Mouse (Mus musculus) liver, embryonic 13.5 days (tissue): ENCODE measurements around the gene Rdh5. TPM values are rescaled to one million over a fixed set of nuclear protein-coding genes. Genes with fewer than 3 reads are reported as not detected.

Experiments used
- ATAC-seq: fragments of 200-750 bp; cut with Nextera tagmentation; 2 replicates; pipeline ENCODE4 v1.8.0; 2017; ENCODE audit warnings: low read depth, mild to moderate bottlenecking, moderate number of reproducible peaks, moderate library complexity
- DNase-seq: peaks from one replicate; pipeline ENCODE4 v3.0.0; 2022
- H3K27ac ChIP-seq: fragments of 300-500 bp; sonication (generic); 2 replicates; pipeline ENCODE4 v1.5.1; 2015; ENCODE audit warnings: moderate library complexity, mild to moderate bottlenecking, inconsistent platforms
- H3K27me3 ChIP-seq: fragments of 300-500 bp; sonication (generic); 2 replicates; pipeline ENCODE4 v1.6.1; 2015; ENCODE audit warnings: mild to moderate bottlenecking, inconsistent platforms
- H3K36me3 ChIP-seq: fragments of 300-500 bp; sonication (generic); 2 replicates; pipeline ENCODE4 v1.6.1; 2015; ENCODE audit warnings: mild to moderate bottlenecking, inconsistent platforms
- H3K4me1 ChIP-seq: fragments of 300-500 bp; sonication (generic); replicated peaks from 2 replicates; pipeline ENCODE4 v1.6.1; 2015; ENCODE audit warnings: inconsistent platforms
- H3K4me2 ChIP-seq: fragments of 300-500 bp; sonication (generic); 2 replicates; pipeline ENCODE4 v1.6.1; 2015; ENCODE audit warnings: inconsistent platforms, mild to moderate bottlenecking, moderate library complexity
- H3K4me3 ChIP-seq: fragments of 300-500 bp; sonication (generic); replicated peaks from 2 replicates; pipeline ENCODE4 v1.5.1; 2015; ENCODE audit warnings: mild to moderate bottlenecking, inconsistent platforms
- H3K9ac ChIP-seq: fragments of 300-500 bp; sonication (generic); 2 replicates; pipeline ENCODE4 v1.6.1; 2015; ENCODE audit warnings: mild to moderate bottlenecking, inconsistent platforms
- H3K9me3 ChIP-seq: fragments of 300-500 bp; sonication (generic); replicated peaks from 2 replicates; pipeline ENCODE4 v1.6.1; 2016; ENCODE audit warnings: inconsistent platforms
- WGBS: fragments of 180-500 bp; shearing (Covaris S2); methylation state at CpG from one replicate; pipeline ENCODE4 v1.1.7; 2015; ENCODE audit not compliant: insufficient replicate concordance; 5-methylcytosine and 5-hydroxymethylcytosine counted together
- polyA plus RNA-seq: library from polyadenylated mRNA; unstranded; fragments of >200 nt; fragmentation: Nextera tagmentation; extraction: Ambion mirVana; gene quantifications from 2 replicates; pipeline ENCODE4 v1.2.1, GENCODE M21; 2015

Gene Rdh5
- polyA plus RNA-seq, 1 experiment from 2014 or later: 10.6 TPM

DNA sequence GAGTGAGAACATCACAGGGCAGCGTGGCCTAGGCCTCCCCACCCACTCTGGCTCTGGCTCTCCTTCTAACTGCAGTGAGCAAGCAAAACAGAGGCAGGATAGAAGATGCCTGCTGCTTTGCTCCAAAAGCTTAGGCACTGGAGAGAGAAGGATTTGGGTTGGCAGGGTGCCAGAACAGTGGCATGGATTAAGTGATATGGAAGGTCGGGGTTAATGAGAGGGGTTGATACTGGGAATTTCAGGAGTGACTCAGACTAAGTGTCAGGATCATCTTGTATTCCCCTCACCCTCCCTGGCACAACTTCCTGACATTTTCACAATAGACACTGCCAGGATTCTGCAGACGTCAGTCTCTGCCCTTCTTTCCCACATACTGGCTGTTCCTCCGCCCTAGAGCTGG lies 5.7 kb upstream of the Rdh5 start:
- Histone ChIP-seq H3K9me3 (no peaks in the 10 kb centered on the region), H3K4me2 (no peak overlapping the region), H3K4me1 (peaks cover 11% of the 10 kb centered on the region), H3K27ac (no peak overlapping the region), H3K27me3 (peaks cover 60% of the 10 kb centered on the region), H3K9ac (no peak overlapping the region), H3K4me3 (no peak overlapping the region), H3K36me3 (no peaks in the 10 kb centered on the region)
- WGBS: 30% methylated on average over 4 of the region's 4 CpGs
- DNase-seq (no peak), ATAC-seq (no peak)

GRCm38 (mm10) chr10:128923935-128924334 lies 1.2 kb upstream of the Rdh5 start, which contains the start of gene Bloc1s1:
Gene Bloc1s1, minus strand, starts transcription at chr10:128924035.
- 49% methylated on average over 9 of the region's 9 CpGs for WGBS

GRCm38 (mm10) chr10:128923013-128923691 lies 464 bp upstream of the Rdh5 start:
- Histone ChIP-seq H3K4me2 (peak overlapping the region; percentile 81), H3K9me3 (no peaks in the 10 kb centered on the region), H3K4me1 (peaks cover 42% of the 10 kb centered on the region), H3K27me3 (peaks cover 13% of the 10 kb centered on the region; the same call in 1 of the 2 replicates), H3K36me3 (no peaks in the 10 kb centered on the region), H3K9ac (peak overlapping the region; percentile 88), H3K27ac (peak overlapping the region; percentile 87), H3K4me3 (peak overlapping the region; percentile 90)
- ATAC-seq (peak; percentile 97), DNase-seq (peak; percentile 90)
- under 1% methylated on average over 42 of the region's 42 CpGs for WGBS

More at GRCm38 (mm10) chr10:128923935-128924334, 1.2 kb upstream of the Rdh5 start, which contains the start of gene Bloc1s1:
- peaks cover 38% of the 10 kb centered on the region for H3K4me1 ChIP-seq
- H3K9me3 ChIP-seq: no peaks in the 10 kb centered on the region
- peak within 1 kb of the TSS; percentile 88 for H3K9ac ChIP-seq
- H3K27me3 ChIP-seq: peaks cover 20% of the 10 kb centered on the region; the same call in 1 of the 2 replicates
- no peaks in the 10 kb centered on the region for H3K36me3 ChIP-seq
- peak within 1 kb of the TSS; percentile 90 for H3K4me3 ChIP-seq
- H3K27ac ChIP-seq: peak within 1 kb of the TSS; percentile 87
- peak within 1 kb of the TSS; percentile 81 for H3K4me2 ChIP-seq
- DNase-seq (no peak), ATAC-seq (no peak)

GRCm38 (mm10) chr10:128921883-128922821 lies 536 bp downstream of the Rdh5 start:
- DNase-seq (no peak), ATAC-seq (no peak)
- H3K36me3 ChIP-seq: peaks cover 8% of the 10 kb centered on the region
- peak overlapping the region; percentile 81 for H3K4me2 ChIP-seq
- no peaks in the 10 kb centered on the region for H3K9me3 ChIP-seq
- 0 out of 2 replicates have a peak, but pooled peaks cover 7% of the 10 kb centered on the region for H3K27me3 ChIP-seq
- H3K4me1 ChIP-seq: peaks cover 48% of the 10 kb centered on the region
- H3K27ac ChIP-seq: no peak overlapping the region
- peak overlapping the region; percentile 88 for H3K9ac ChIP-seq
- 67% methylated on average over 16 of the region's 16 CpGs for WGBS
- H3K4me3 ChIP-seq: peak overlapping the region; percentile 90

- H3K4me2 ChIP-seq: no peak overlapping the region
- no peak overlapping the region for H3K4me3 ChIP-seq
- ATAC-seq (no peak), DNase-seq (no peak)
- 50% methylated on average over 1 of the region's 1 CpGs for WGBS
- no peak overlapping the region for H3K27ac ChIP-seq
- H3K9me3 ChIP-seq: no peaks in the 10 kb centered on the region
- H3K4me1 ChIP-seq: peaks cover 48% of the 10 kb centered on the region
- H3K27me3 ChIP-seq: 0 out of 2 replicates have a peak, but pooled peaks cover 3% of the 10 kb centered on the region
- no peak overlapping the region for H3K9ac ChIP-seq
- H3K36me3 ChIP-seq: peaks cover 13% of the 10 kb centered on the region
Measured at GRCm38 (mm10) chr10:128921251-128921650, 1.4 kb downstream of the Rdh5 start.

GRCm38 (mm10) chr10:128920736-128921161 lies 1.9 kb downstream of the Rdh5 start:
- no peak for ATAC-seq
- Histone ChIP-seq H3K9me3 (no peaks in the 10 kb centered on the region), H3K27me3 (0 out of 2 replicates have a peak, but pooled peaks cover 3% of the 10 kb centered on the region), H3K4me2 (no peak overlapping the region), H3K4me3 (no peak overlapping the region), H3K4me1 (peaks cover 48% of the 10 kb centered on the region), H3K27ac (no peak overlapping the region), H3K9ac (no peak overlapping the region), H3K36me3 (peaks cover 13% of the 10 kb centered on the region)
- no peak for DNase-seq
- 60% methylated on average over 3 of the region's 3 CpGs for WGBS

- no peak for ATAC-seq
- H3K4me3 ChIP-seq: no peak overlapping the region
- WGBS: 81% methylated on average over 7 of the region's 7 CpGs
- no peak overlapping the region; the same call in 1 of the 2 replicates for H3K27ac ChIP-seq
- H3K36me3 ChIP-seq: peaks cover 13% of the 10 kb centered on the region
- no peak overlapping the region for H3K4me2 ChIP-seq
- H3K4me1 ChIP-seq: peaks cover 48% of the 10 kb centered on the region
- no peak overlapping the region for H3K9ac ChIP-seq
- DNase-seq: no peak
- 0 out of 2 replicates have a peak, but pooled peaks cover 3% of the 10 kb centered on the region for H3K27me3 ChIP-seq
- no peaks in the 10 kb centered on the region for H3K9me3 ChIP-seq
Measured at GRCm38 (mm10) chr10:128919966-128920365, 2.7 kb downstream of the Rdh5 start.

DNA sequence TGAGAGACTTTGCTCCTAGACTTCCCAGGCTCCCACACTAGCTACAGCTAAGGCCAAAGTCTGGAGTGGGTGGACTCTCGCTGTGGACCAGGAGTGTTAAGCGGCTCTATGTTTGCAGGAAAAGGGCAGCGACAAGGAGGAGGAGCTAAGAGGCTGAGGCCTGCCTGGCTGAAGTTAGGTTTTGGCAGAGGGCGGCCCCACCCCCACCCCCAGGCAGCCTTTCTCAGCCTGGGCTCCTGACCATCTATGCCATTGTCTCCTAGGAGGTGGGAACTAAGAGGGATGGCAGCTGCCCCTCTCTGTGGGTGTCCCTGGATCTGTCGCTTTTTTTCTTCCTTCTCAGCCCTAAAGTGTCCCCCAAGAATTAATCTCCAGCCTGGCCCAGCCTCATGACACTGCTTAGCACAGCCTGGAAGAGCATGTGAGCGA lies 3.5 kb downstream of the Rdh5 start:
- H3K9ac ChIP-seq: no peak overlapping the region
- WGBS: 32% methylated on average over 6 of the region's 6 CpGs
- DNase-seq: no peak
- H3K4me2 ChIP-seq: no peak overlapping the region
- H3K27me3 ChIP-seq: no peaks in the 10 kb centered on the region
- peak; percentile 8 for ATAC-seq
- H3K9me3 ChIP-seq: no peaks in the 10 kb centered on the region
- H3K4me3 ChIP-seq: no peak overlapping the region
- H3K27ac ChIP-seq: peak overlapping the region; percentile 51
- peaks cover 47% of the 10 kb centered on the region for H3K4me1 ChIP-seq
- peaks cover 13% of the 10 kb centered on the region for H3K36me3 ChIP-seq

- no peak overlapping the region for H3K4me3 ChIP-seq
- no peak for DNase-seq
- 72% methylated on average over 7 of the region's 7 CpGs for WGBS
- H3K9ac ChIP-seq: no peak overlapping the region
- no peaks in the 10 kb centered on the region for H3K27me3 ChIP-seq
- no peak overlapping the region for H3K27ac ChIP-seq
- H3K9me3 ChIP-seq: no peaks in the 10 kb centered on the region
- peaks cover 13% of the 10 kb centered on the region for H3K36me3 ChIP-seq
- ATAC-seq: no peak
- no peak overlapping the region for H3K4me2 ChIP-seq
- H3K4me1 ChIP-seq: peaks cover 38% of the 10 kb centered on the region
Measured at GRCm38 (mm10) chr10:128918246-128918645, 4.4 kb downstream of the Rdh5 start.

- H3K27ac ChIP-seq: no peak overlapping the region
- H3K27me3 ChIP-seq: no peaks in the 10 kb centered on the region
- H3K4me3 ChIP-seq: no peak overlapping the region
- H3K9me3 ChIP-seq: no peaks in the 10 kb centered on the region
- H3K4me1 ChIP-seq: peaks cover 34% of the 10 kb centered on the region
- no peak overlapping the region for H3K4me2 ChIP-seq
- WGBS: 71% methylated on average over 6 of the region's 6 CpGs
- no peak for DNase-seq
- ATAC-seq: no peak
- H3K9ac ChIP-seq: no peak overlapping the region
- H3K36me3 ChIP-seq: peaks cover 13% of the 10 kb centered on the region
Measured at GRCm38 (mm10) chr10:128917400-128917799, 5.3 kb downstream of the Rdh5 start.

DNA sequence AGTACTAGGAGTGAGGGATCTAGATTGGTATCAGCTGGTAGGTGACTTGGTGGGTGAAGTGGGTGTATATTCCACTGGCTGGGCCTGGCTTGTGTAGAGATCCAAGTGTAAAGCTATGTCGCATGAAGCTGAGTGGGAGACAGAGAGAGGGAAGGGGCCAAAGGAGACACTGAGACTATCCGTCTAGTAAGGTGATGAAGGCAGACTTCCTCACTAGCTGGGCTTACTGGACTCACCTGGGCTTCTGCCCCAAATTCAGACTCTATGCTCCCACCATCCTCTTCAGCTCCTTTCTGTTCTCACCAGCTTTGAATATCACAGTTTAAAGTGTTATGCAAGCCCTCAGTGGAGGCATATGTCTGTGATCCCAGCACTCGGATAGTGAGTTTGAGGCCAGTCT lies 6.0 kb downstream of the Rdh5 start:
- peaks cover 13% of the 10 kb centered on the region for H3K36me3 ChIP-seq
- no peak overlapping the region for H3K4me2 ChIP-seq
- H3K4me1 ChIP-seq: peaks cover 27% of the 10 kb centered on the region
- H3K4me3 ChIP-seq: no peak overlapping the region
- H3K9ac ChIP-seq: no peak overlapping the region
- ATAC-seq: no peak
- no peaks in the 10 kb centered on the region for H3K27me3 ChIP-seq
- 61% methylated on average over 3 of the region's 3 CpGs for WGBS
- H3K27ac ChIP-seq: no peak overlapping the region
- DNase-seq: no peak
- no peaks in the 10 kb centered on the region for H3K9me3 ChIP-seq
